Mouse (Mus musculus): Measurements from ENCODE around the gene Fam186b. TPM values are rescaled to one million over a fixed set of nuclear protein-coding genes. Genes with fewer than 3 reads are reported as not detected.

Gene Fam186b
- total RNA-seq, 2 experiments from 2014 or later: not detected

GRCm38 (mm10) chr15:99234326-99235010, 61.2 kb downstream of the Fam186b start:
- no peak for ATAC-seq (replicated peaks; ENCODE audit: low FRiP score, low TSS enrichment, poor library complexity, severe bottlenecking)

GRCm38 (mm10) chr15:99233719-99234118, 62.0 kb downstream of the Fam186b start:
- ATAC-seq (replicated peaks; ENCODE audit: low FRiP score, low TSS enrichment, poor library complexity, severe bottlenecking): no peak

GRCm38 (mm10) chr15:99231998-99232397, 63.7 kb downstream of the Fam186b start:
- ATAC-seq (replicated peaks; ENCODE audit: low FRiP score, low TSS enrichment, poor library complexity, severe bottlenecking): no peak

- no peak for ATAC-seq (replicated peaks; ENCODE audit: low FRiP score, low TSS enrichment, poor library complexity, severe bottlenecking)
Measured at GRCm38 (mm10) chr15:99226090-99226489, 69.6 kb downstream of the Fam186b start.

- no peak for ATAC-seq (replicated peaks; ENCODE audit: low FRiP score, low TSS enrichment, poor library complexity, severe bottlenecking)
Measured at GRCm38 (mm10) chr15:99225081-99225810, 70.4 kb downstream of the Fam186b start.

GRCm38 (mm10) chr15:99224208-99224911, 71.3 kb downstream of the Fam186b start, which contains the start of gene Kcnh3:
Gene Kcnh3 (plus strand): TSS chr15:99224861.
- no peak for ATAC-seq (replicated peaks; ENCODE audit: low FRiP score, low TSS enrichment, poor library complexity, severe bottlenecking)

GRCm38 (mm10) chr15:99223585-99224207, 72.0 kb downstream of the Fam186b start:
- ATAC-seq (replicated peaks; ENCODE audit: low FRiP score, low TSS enrichment, poor library complexity, severe bottlenecking): peak; percentile 32; the same call in 1 of the 2 replicates

GRCm38 (mm10) chr15:99222794-99223584, 72.7 kb downstream of the Fam186b start:
- no peak; the same call in 1 of the 2 replicates for ATAC-seq (replicated peaks; ENCODE audit: low FRiP score, low TSS enrichment, poor library complexity, severe bottlenecking)

- no peak for ATAC-seq (replicated peaks; ENCODE audit: low FRiP score, low TSS enrichment, poor library complexity, severe bottlenecking)
Measured at GRCm38 (mm10) chr15:99221315-99221952, 74.3 kb downstream of the Fam186b start.

Other genes starting within 250 kb of the Fam186b start
- not detected in 2 replicates for gene Prph, start 240.7 kb downstream of the Fam186b start, total RNA-seq (2014; fragmentation: Nextera tagmentation)
- gene Prph, start 240.7 kb downstream of the Fam186b start, total RNA-seq (2017): not detected in 2 replicates
- gene Troap, start 221.3 kb downstream of the Fam186b start, total RNA-seq (2014; fragmentation: Nextera tagmentation): 25.0 and 40.8 TPM in 2 replicates
- 6.6 and 37.9 TPM in 2 replicates for gene Troap, start 221.3 kb downstream of the Fam186b start, total RNA-seq (2017)
- not detected in 2 replicates for gene C1ql4, start 208.1 kb downstream of the Fam186b start, total RNA-seq (2014; fragmentation: Nextera tagmentation)
- gene C1ql4, start 208.1 kb downstream of the Fam186b start, total RNA-seq (2017): not detected in 2 replicates
- not detected in 2 replicates for gene Dnajc22, start 202.7 kb downstream of the Fam186b start, total RNA-seq (2014; fragmentation: Nextera tagmentation)
- gene Dnajc22, start 202.7 kb downstream of the Fam186b start, total RNA-seq (2017): not detected in 2 replicates
- not detected in 2 replicates for gene Spats2, start 170.0 kb downstream of the Fam186b start, total RNA-seq (2014; fragmentation: Nextera tagmentation)
- 0.61 TPM in 1 of 2 replicates, not detected in the other for gene Spats2, start 170.0 kb downstream of the Fam186b start, total RNA-seq (2017)
- gene Kcnh3, start 71.0 kb downstream of the Fam186b start, total RNA-seq (2014; fragmentation: Nextera tagmentation): not detected in 2 replicates
- gene Kcnh3, start 71.0 kb downstream of the Fam186b start, total RNA-seq (2017): not detected in 2 replicates
- 59.7 and 60.4 TPM in 2 replicates for gene Mcrs1, start 43.9 kb downstream of the Fam186b start, total RNA-seq (2014; fragmentation: Nextera tagmentation)
- gene Mcrs1, start 43.9 kb downstream of the Fam186b start, total RNA-seq (2017): 23.4 and 35.3 TPM in 2 replicates
- 26.2 and 41.2 TPM in 2 replicates for gene Prpf40b, start 801 bp downstream of the Fam186b start, total RNA-seq (2014; fragmentation: Nextera tagmentation)
- 1.4 and 3.5 TPM in 2 replicates for gene Prpf40b, start 801 bp downstream of the Fam186b start, total RNA-seq (2017)
- gene Fmnl3, start 74.6 kb upstream of the Fam186b start, total RNA-seq (2014; fragmentation: Nextera tagmentation): 0.70 and 4.9 TPM in 2 replicates
- 0.61 and 1.8 TPM in 2 replicates for gene Fmnl3, start 74.6 kb upstream of the Fam186b start, total RNA-seq (2017)
- 165 and 208 TPM in 2 replicates for gene Tmbim6, start 97.0 kb upstream of the Fam186b start, total RNA-seq (2014; fragmentation: Nextera tagmentation)
- 86.9 and 93.6 TPM in 2 replicates for gene Tmbim6, start 97.0 kb upstream of the Fam186b start, total RNA-seq (2017)
- gene Nckap5l, start 161.9 kb upstream of the Fam186b start, total RNA-seq (2014; fragmentation: Nextera tagmentation): 1.6 and 16.0 TPM in 2 replicates
- 0.52 and 7.4 TPM in 2 replicates for gene Nckap5l, start 161.9 kb upstream of the Fam186b start, total RNA-seq (2017)
- 6.5 and 11.4 TPM in 2 replicates for gene Bcdin3d, start 178.8 kb upstream of the Fam186b start, total RNA-seq (2014; fragmentation: Nextera tagmentation)
- gene Bcdin3d, start 178.8 kb upstream of the Fam186b start, total RNA-seq (2017): 5.3 and 6.6 TPM in 2 replicates
- gene Faim2, start 232.3 kb upstream of the Fam186b start, total RNA-seq (2014; fragmentation: Nextera tagmentation): not detected in 2 replicates
- not detected in 2 replicates for gene Faim2, start 232.3 kb upstream of the Fam186b start, total RNA-seq (2017)